Mouse (Mus musculus) fibroblast of lung, adult 2 months (primary cell): Measurements from ENCODE around the gene Rps27l.
"Not testable (repeated sequence)": the region's sequence is repeated elsewhere in the genome, so short reads cannot be mapped to it uniquely, and the experiment has no call there.

ENCODE experiments used
- DNase-seq: peaks from one replicate; pipeline ENCODE4 v3.0.0-alpha.2; 2011; ENCODE audit warnings: low read depth

Gene Rps27l

GRCm38 (mm10) chr9:66945647-66946641 is at the start of gene Rps27l:
TSS of gene Rps27l (plus strand) at chr9:66946086.
- peak; percentile 89 for DNase-seq

GRCm38 (mm10) chr9:66896951-66897350 is 48.9 kb upstream of the Rps27l start:
- no peak for DNase-seq

GRCm38 (mm10) chr9:66897851-66898250 is 48.0 kb upstream of the Rps27l start:
- DNase-seq: no peak

- no peak for DNase-seq
Observed at GRCm38 (mm10) chr9:66899072-66899471, 46.8 kb upstream of the Rps27l start.

- no peak for DNase-seq
Observed at GRCm38 (mm10) chr9:66899526-66899925, 46.4 kb upstream of the Rps27l start.

GRCm38 (mm10) chr9:66905990-66906389 is 39.9 kb upstream of the Rps27l start:
- no peak for DNase-seq

GRCm38 (mm10) chr9:66907126-66907525 is 38.8 kb upstream of the Rps27l start:
- DNase-seq: no peak

GRCm38 (mm10) chr9:66907746-66908397 is 38.0 kb upstream of the Rps27l start:
- DNase-seq: no peak

GRCm38 (mm10) chr9:66909922-66910321 is 36.0 kb upstream of the Rps27l start:
- no peak for DNase-seq

GRCm38 (mm10) chr9:66910677-66911076 is 35.2 kb upstream of the Rps27l start:
- no peak for DNase-seq

GRCm38 (mm10) chr9:66912304-66912703 is 33.6 kb upstream of the Rps27l start:
- DNase-seq: no peak

- DNase-seq: not testable (repeated sequence)
Observed at GRCm38 (mm10) chr9:66913254-66913934, 32.5 kb upstream of the Rps27l start.

GRCm38 (mm10) chr9:66914540-66914939 is 31.3 kb upstream of the Rps27l start:
- DNase-seq: no peak

- DNase-seq: no peak
Observed at GRCm38 (mm10) chr9:66915401-66915800, 30.5 kb upstream of the Rps27l start.

GRCm38 (mm10) chr9:66915869-66916785 is 29.8 kb upstream of the Rps27l start:
- DNase-seq: no peak

- DNase-seq: no peak
Observed at GRCm38 (mm10) chr9:66917216-66917891, 28.5 kb upstream of the Rps27l start.

- DNase-seq: no peak
Observed at GRCm38 (mm10) chr9:66917892-66918255, 28.0 kb upstream of the Rps27l start.

GRCm38 (mm10) chr9:66918672-66919330 is 27.1 kb upstream of the Rps27l start:
- DNase-seq: no peak

- peak; percentile 86 for DNase-seq
Observed at GRCm38 (mm10) chr9:66919382-66919971, 26.4 kb upstream of the Rps27l start, which contains the start of gene Rab8b. TSS of gene Rab8b (minus strand) at chr9:66919687.

- no peak for DNase-seq
Observed at GRCm38 (mm10) chr9:66919981-66920380, 25.9 kb upstream of the Rps27l start.
